Mouse (Mus musculus) monocyte, adult 5-6 weeks (primary cell): ENCODE results near the gene Gm5890. TPM values are rescaled to one million over a fixed set of nuclear protein-coding genes. Genes with fewer than 3 reads are reported as not detected.
"Not testable (repeated sequence)": the region's sequence is repeated elsewhere in the genome, so short reads cannot be mapped to it uniquely, and the experiment has no call there.

Experiments used
- ATAC-seq: fragments of 153-309, 156-312 bp; replicated peaks from 2 replicates; pipeline ENCODE4 v1.8.0; 2017; ENCODE audit warnings: mild to moderate bottlenecking; ENCODE audit not compliant: low TSS enrichment, insufficient number of reproducible peaks, severe bottlenecking, poor library complexity, low FRiP score
- total RNA-seq: library from RNA; stranded (forward); fragments of 200-1000, 200-491, 200-594 nt; gene quantifications from 3 replicates; pipeline ENCODE4 v1.2.3, GENCODE M21; 2017

The Gm5890 gene
- total RNA-seq: not detected in 3 replicates

GRCm38 (mm10) chr7:20262734-20263133 is at the start of gene Gm5890:
Gene Gm5890 (minus strand): TSS chr7:20262834.
- ATAC-seq: not testable (repeated sequence)

- ATAC-seq: not testable (repeated sequence)
These were observed 28.9 kb downstream of the Gm5890 start, which contains the start of gene Gm4498 for GRCm38 (mm10) chr7:20233728-20234127. Gene Gm4498 (minus strand): TSS chr7:20233828.

Other genes starting within 250 kb of the Gm5890 start
- not detected in 3 replicates for gene Vmn1r91, start 163.2 kb downstream of the Gm5890 start, total RNA-seq
- not detected in 3 replicates for gene Gm16442, start 140.3 kb downstream of the Gm5890 start, total RNA-seq
- not detected in 3 replicates for gene Vmn1r93, start 123.7 kb downstream of the Gm5890 start, total RNA-seq
- gene Vmn1r94, start 94.5 kb downstream of the Gm5890 start, total RNA-seq: not detected in 3 replicates
- gene Vmn1r95, start 69.1 kb downstream of the Gm5890 start, total RNA-seq: not detected in 3 replicates
- not detected in 3 replicates for gene Gm6164, start 57.2 kb downstream of the Gm5890 start, total RNA-seq
- gene Gm4498, start 29.0 kb downstream of the Gm5890 start, total RNA-seq: not detected in 3 replicates
- not detected in 3 replicates for gene Gm4133, start 71.2 kb upstream of the Gm5890 start, total RNA-seq
- not detected in 3 replicates for gene Gm5728, start 112.6 kb upstream of the Gm5890 start, total RNA-seq
- gene Vmn1r100, start 155.1 kb upstream of the Gm5890 start, total RNA-seq: not detected in 3 replicates
- gene Vmn1r101, start 179.8 kb upstream of the Gm5890 start, total RNA-seq: not detected in 3 replicates
- not detected in 3 replicates for gene Gm10670, start 212.1 kb upstream of the Gm5890 start, total RNA-seq
- gene Vmn1r103, start 247.7 kb upstream of the Gm5890 start, total RNA-seq: not detected in 3 replicates